Mouse (Mus musculus): ENCODE measurements around the gene Calm2. TPM values are rescaled to one million over a fixed set of nuclear protein-coding genes. Genes with fewer than 3 reads are reported as not detected.
A peak's percentile ranks its signal among the peaks of the same experiment; 100 is the strongest.

Gene Calm2
- polyA plus RNA-seq, 1 experiment, result 22.8 TPM

DNA sequence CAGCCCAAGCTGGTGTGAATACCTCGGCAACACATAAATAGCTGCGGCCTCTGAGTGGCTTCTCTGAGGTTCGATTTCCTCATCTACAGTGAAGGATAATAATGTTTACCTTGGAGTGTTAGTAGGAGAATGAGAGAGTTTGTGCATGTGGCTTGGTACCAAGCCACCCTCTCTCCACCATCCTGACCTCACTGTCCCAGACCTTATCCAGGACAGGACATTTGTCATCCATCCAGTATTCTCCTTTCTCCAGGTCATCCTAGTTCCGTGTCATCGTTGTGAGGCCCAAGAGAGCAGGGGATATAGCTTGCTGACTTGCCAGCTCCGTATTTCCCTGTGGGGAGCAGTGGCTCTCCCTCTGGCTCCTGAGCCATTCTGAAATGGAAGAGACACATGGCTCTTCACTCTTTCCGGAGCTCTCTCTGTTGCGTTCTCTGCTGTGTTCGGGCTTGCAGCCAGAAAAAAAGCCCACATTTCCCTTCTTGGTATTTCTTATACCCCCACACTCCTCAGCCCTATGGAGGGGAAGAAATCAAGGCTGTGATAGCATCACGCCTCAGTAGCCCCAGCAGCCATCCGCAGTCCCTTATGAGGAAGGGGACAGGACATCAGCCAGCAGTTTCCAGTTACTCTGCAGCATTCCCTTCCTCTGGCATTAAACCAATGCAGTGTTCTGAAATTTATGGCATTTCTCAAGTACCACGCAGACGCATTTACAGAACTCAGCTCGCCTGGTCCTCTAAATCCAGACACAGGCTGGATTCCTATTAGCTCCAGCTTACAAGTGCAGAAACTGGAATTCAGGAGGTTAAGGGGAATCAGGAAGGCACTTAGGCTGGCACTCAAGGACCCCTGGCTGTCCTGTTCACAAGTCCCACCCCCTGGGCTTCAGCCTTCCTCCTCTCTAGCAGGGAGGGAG is 13.3 kb upstream of the Calm2 start:
- peak overlapping the region; percentile 14 for H3K27ac ChIP-seq (ENCODE audit: insufficient read depth, low read depth, low read length)
- H3K4me1 ChIP-seq (ENCODE audit: control insufficient read depth, insufficient read depth, insufficient read length, low read length), result peaks cover 6% of the 10 kb centered on the region
- TF ChIP-seq CTCF (IDR thresholded peaks at IDR 0.05; ENCODE audit: extremely low read depth, insufficient read length, insufficient replicate concordance, low read depth, low read length) (no peak), POLR2A (IDR thresholded peaks at IDR 0.05; ENCODE audit: low read depth, low read length) (no peak; the same call in 1 of the 2 replicates)
- H3K4me3 ChIP-seq (ENCODE audit: low read depth, low read length), result peak overlapping the region; percentile 39
- H3K27me3 ChIP-seq (ENCODE audit: control insufficient read depth, insufficient read depth, low read length), result no peaks in the 10 kb centered on the region
- no peaks in the 10 kb centered on the region for H3K36me3 ChIP-seq (ENCODE audit: control insufficient read depth, insufficient read depth, low read length)
- WGBS, result 41% methylated on average over 14 of the region's 14 CpGs

GRCm38 (mm10) chr17:87458911-87459749 is 12.4 kb upstream of the Calm2 start:
- Histone ChIP-seq H3K27me3 (ENCODE audit: control insufficient read depth, insufficient read depth, low read length) (no peaks in the 10 kb centered on the region), H3K27ac (ENCODE audit: insufficient read depth, low read depth, low read length) (peak overlapping the region; percentile 66), H3K36me3 (ENCODE audit: control insufficient read depth, insufficient read depth, low read length) (no peaks in the 10 kb centered on the region), H3K4me1 (ENCODE audit: control insufficient read depth, insufficient read depth, insufficient read length, low read length) (peaks cover 6% of the 10 kb centered on the region), H3K4me3 (ENCODE audit: low read depth, low read length) (peak overlapping the region; percentile 39)
- TF ChIP-seq POLR2A (IDR thresholded peaks at IDR 0.05; ENCODE audit: low read depth, low read length) (no peak), CTCF (IDR thresholded peaks at IDR 0.05; ENCODE audit: extremely low read depth, insufficient read length, insufficient replicate concordance, low read depth, low read length) (no peak)
- WGBS, result 4% methylated on average over 14 of the region's 17 CpGs

- H3K27ac ChIP-seq (ENCODE audit: insufficient read depth, low read depth, low read length), result no peak overlapping the region
- no peaks in the 10 kb centered on the region for H3K27me3 ChIP-seq (ENCODE audit: control insufficient read depth, insufficient read depth, low read length)
- no peaks in the 10 kb centered on the region for H3K36me3 ChIP-seq (ENCODE audit: control insufficient read depth, insufficient read depth, low read length)
- no peak for TF ChIP-seq POLR2A (IDR thresholded peaks at IDR 0.05; ENCODE audit: low read depth, low read length)
- no peak for TF ChIP-seq CTCF (IDR thresholded peaks at IDR 0.05; ENCODE audit: extremely low read depth, insufficient read length, insufficient replicate concordance, low read depth, low read length)
- H3K4me1 ChIP-seq (ENCODE audit: control insufficient read depth, insufficient read depth, insufficient read length, low read length), result peaks cover 6% of the 10 kb centered on the region
- no peak overlapping the region for H3K4me3 ChIP-seq (ENCODE audit: low read depth, low read length)
- WGBS, result 62% methylated on average over 7 of the region's 7 CpGs
Measured at GRCm38 (mm10) chr17:87457961-87458360, 11.2 kb upstream of the Calm2 start.

GRCm38 (mm10) chr17:87454121-87454520 is 7.4 kb upstream of the Calm2 start:
- WGBS, result 61% methylated on average over 3 of the region's 3 CpGs
- Histone ChIP-seq H3K36me3 (ENCODE audit: control insufficient read depth, insufficient read depth, low read length) (no peaks in the 10 kb centered on the region), H3K27me3 (ENCODE audit: control insufficient read depth, insufficient read depth, low read length) (no peaks in the 10 kb centered on the region), H3K4me3 (ENCODE audit: low read depth, low read length) (no peak overlapping the region), H3K4me1 (ENCODE audit: control insufficient read depth, insufficient read depth, insufficient read length, low read length) (no peaks in the 10 kb centered on the region; the same call in 1 of the 2 replicates), H3K27ac (ENCODE audit: insufficient read depth, low read depth, low read length) (no peak overlapping the region)
- no peak for TF ChIP-seq POLR2A (IDR thresholded peaks at IDR 0.05; ENCODE audit: low read depth, low read length)

GRCm38 (mm10) chr17:87453336-87453735 is 6.6 kb upstream of the Calm2 start:
- TF ChIP-seq POLR2A (IDR thresholded peaks at IDR 0.05; ENCODE audit: low read depth, low read length), result no peak
- no peak for TF ChIP-seq CTCF (IDR thresholded peaks at IDR 0.05; ENCODE audit: extremely low read depth, insufficient read length, insufficient replicate concordance, low read depth, low read length)
- no peak overlapping the region for H3K27ac ChIP-seq (ENCODE audit: insufficient read depth, low read depth, low read length)
- no peaks in the 10 kb centered on the region for H3K27me3 ChIP-seq (ENCODE audit: control insufficient read depth, insufficient read depth, low read length)
- H3K4me1 ChIP-seq (ENCODE audit: control insufficient read depth, insufficient read depth, insufficient read length, low read length), result no peaks in the 10 kb centered on the region; the same call in 1 of the 2 replicates
- no peaks in the 10 kb centered on the region for H3K36me3 ChIP-seq (ENCODE audit: control insufficient read depth, insufficient read depth, low read length)
- 89% methylated on average over 7 of the region's 7 CpGs for WGBS
- no peak overlapping the region for H3K4me3 ChIP-seq (ENCODE audit: low read depth, low read length)

GRCm38 (mm10) chr17:87448881-87449280 is 2.1 kb upstream of the Calm2 start:
- TF ChIP-seq POLR2A (IDR thresholded peaks at IDR 0.05; ENCODE audit: low read depth, low read length) (no peak), CTCF (IDR thresholded peaks at IDR 0.05; ENCODE audit: extremely low read depth, insufficient read length, insufficient replicate concordance, low read depth, low read length) (no peak)

DNA sequence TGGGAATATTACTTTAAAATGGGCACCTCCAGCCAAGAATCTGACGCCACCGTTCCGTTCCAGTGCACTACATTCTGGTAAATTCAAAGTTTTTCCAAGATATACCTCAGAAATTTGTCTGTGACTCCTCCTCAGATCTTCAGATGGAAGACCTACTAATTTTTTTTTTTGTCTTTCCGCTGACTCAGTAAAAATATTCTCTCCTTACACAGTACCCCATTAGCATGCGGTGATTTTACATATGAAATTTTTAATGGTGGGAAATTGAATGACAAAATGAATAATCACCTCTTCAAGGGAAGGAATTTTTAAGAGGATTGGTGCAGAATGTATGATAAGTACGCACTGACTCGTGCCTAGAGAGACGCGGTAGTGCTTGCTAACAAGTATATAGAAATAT is 1.6 kb upstream of the Calm2 start:
- no peak overlapping the region for H3K4me3 ChIP-seq (ENCODE audit: low read depth, low read length)
- H3K4me1 ChIP-seq (ENCODE audit: control insufficient read depth, insufficient read depth, insufficient read length, low read length), result peaks cover 5% of the 10 kb centered on the region
- H3K27ac ChIP-seq (ENCODE audit: insufficient read depth, low read depth, low read length), result no peak overlapping the region
- no peaks in the 10 kb centered on the region for H3K36me3 ChIP-seq (ENCODE audit: control insufficient read depth, insufficient read depth, low read length)
- 94% methylated on average over 9 of the region's 9 CpGs for WGBS
- no peak for TF ChIP-seq CTCF (IDR thresholded peaks at IDR 0.05; ENCODE audit: extremely low read depth, insufficient read length, insufficient replicate concordance, low read depth, low read length)
- TF ChIP-seq POLR2A (IDR thresholded peaks at IDR 0.05; ENCODE audit: low read depth, low read length), result no peak
- no peaks in the 10 kb centered on the region for H3K27me3 ChIP-seq (ENCODE audit: control insufficient read depth, insufficient read depth, low read length)

More at GRCm38 (mm10) chr17:87448881-87449280, 2.1 kb upstream of the Calm2 start:
- Histone ChIP-seq H3K36me3 (ENCODE audit: control insufficient read depth, insufficient read depth, low read length) (no peaks in the 10 kb centered on the region), H3K4me3 (ENCODE audit: low read depth, low read length) (no peak overlapping the region), H3K27ac (ENCODE audit: insufficient read depth, low read depth, low read length) (no peak overlapping the region), H3K27me3 (ENCODE audit: control insufficient read depth, insufficient read depth, low read length) (no peaks in the 10 kb centered on the region), H3K4me1 (ENCODE audit: control insufficient read depth, insufficient read depth, insufficient read length, low read length) (peaks cover 3% of the 10 kb centered on the region)
- 77% methylated on average over 8 of the region's 8 CpGs for WGBS

All from small intestine, adult 2 months (tissue).